Mouse (Mus musculus): ENCODE results near the gene Tsc22d4. TPM values are rescaled to one million over a fixed set of nuclear protein-coding genes. Genes with fewer than 3 reads are reported as not detected.
"Not testable (repeated sequence)": the region's sequence is repeated elsewhere in the genome, so short reads cannot be mapped to it uniquely, and the experiment has no call there.

Gene Tsc22d4
- total RNA-seq, 2 experiments from 2014 or later: 112 to 120 TPM

DNA sequence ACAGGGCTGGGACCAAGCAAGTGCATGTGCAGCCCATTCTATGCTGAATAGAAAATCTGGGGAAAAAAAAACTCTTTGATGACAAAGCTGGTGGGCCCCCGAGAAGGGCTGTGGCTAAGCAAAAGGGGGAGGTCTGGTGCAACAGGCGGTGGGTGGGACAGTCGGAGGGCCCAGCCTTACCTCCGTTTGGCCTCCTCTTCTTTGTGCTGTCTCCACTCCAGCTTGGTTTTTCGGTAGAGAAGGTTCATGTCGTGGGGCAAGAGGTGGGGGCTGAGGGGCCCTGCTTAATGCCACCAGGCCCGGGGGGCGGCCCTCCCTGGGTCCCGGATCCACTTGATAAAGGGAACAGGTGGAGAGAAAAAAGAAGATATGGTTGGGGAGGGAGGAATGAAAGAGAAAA lies 6.1 kb upstream of the Tsc22d4 start:
- no peak for DNase-seq (ENCODE audit: extremely low spot score in 1 of 2, low spot score in 2 of 2)
- intact Hi-C loops (cut with DNase I): loop anchor here (5.0 kb wide), 1 partner anchor 57 kb away; the partner anchor contains the start of gene Agfg2

DNA sequence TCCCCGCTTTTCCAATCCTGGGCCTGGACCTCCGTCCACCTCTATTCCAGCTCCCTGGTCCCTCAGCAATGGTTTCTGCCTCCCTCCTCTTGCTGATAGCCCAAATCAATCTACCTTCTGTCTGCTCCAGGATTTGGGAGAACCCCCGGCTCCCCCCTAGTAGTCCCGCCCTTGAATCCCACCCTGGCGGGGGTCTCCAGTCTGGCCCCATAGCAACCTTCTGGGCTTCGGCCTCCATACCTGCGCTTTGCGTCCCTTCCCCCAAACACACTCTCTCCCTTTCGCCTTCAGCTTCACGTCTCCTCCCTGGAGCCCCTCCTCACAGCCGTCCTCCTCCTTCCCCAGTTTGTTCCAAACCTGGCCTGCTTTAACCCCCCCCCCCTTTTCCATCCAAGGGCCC lies 5.0 kb upstream of the Tsc22d4 start:
- intact Hi-C loops (cut with DNase I): no loop called here
- no peak for DNase-seq (ENCODE audit: extremely low spot score in 1 of 2, low spot score in 2 of 2)

DNA sequence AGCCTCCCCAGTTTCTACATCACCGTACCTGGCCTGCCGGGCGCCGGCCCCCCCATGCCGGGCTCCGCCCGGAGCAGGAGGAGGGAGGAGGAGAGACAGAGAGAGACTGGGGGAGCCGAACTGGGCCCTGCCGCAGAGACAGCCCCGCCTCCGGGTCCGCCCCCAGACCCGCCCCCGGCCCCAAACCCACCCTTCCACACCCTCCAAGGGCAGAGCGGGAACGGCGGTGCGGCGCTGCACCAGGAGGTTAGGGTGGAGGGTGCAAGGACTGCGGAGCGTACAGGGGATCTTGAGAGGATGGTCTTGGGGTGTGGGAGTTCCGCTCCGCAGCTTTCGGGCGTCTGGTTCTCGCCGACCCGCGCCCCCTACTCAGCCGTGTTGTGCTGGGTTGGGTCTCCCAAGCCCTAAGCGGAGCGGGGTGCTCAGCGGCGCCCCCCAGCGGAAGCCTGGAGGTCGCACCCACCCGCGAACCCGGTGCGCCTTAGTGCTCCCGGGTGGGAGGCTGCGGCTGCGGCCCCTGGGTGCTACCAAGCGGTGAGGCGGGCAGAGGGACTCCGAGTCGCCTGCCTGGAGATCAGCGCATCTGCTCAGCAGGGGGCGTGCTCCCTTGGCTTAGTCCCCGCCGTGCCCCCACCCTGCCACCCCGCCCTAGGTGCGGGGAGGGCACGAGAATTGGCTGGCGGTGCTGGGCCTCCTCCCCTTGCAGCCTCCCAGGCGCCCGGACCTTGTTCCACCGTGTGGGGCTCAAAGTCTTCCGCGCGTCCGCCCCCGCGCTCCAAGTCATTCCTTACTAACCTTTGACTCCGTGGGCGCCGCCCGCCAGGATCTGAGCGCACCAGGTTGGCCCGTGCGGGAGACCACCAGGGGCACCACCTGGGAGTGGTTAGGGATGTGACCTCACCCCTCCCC lies 4.3 kb upstream of the Tsc22d4 start, which contains the start of gene Nyap1:
Nyap1 (minus strand) TSS at position 585 of the 909 bp plus-strand sequence.
- intact Hi-C loops (cut with DNase I): no loop called here

DNA sequence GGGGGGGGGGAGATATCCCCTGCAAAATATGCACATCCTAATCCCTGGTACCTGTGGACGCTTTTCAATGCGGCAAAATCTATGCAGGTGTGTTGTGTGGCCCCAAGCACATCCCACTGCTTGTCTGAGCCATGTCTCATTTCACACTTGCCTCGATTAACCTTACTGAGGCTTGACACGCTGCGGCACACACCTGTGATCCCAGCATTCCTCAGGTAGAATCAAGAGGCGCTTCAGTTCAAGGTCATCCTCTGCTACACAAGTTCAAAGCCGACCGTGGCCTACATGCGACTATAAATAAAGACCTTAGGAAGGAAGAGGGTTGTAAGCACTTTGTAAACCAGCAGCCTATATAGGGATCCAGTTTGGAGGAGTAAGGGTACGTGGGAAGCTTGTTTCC lies 3.5 kb upstream of the Tsc22d4 start:
- intact Hi-C loops (cut with DNase I): no loop called here

More for the DNA sequence above, 4.3 kb upstream of the Tsc22d4 start, which contains the start of gene Nyap1:
- peak; percentile 73 to 85 for DNase-seq (ENCODE audit: extremely low spot score in 1 of 2, low spot score in 2 of 2)

DNA sequence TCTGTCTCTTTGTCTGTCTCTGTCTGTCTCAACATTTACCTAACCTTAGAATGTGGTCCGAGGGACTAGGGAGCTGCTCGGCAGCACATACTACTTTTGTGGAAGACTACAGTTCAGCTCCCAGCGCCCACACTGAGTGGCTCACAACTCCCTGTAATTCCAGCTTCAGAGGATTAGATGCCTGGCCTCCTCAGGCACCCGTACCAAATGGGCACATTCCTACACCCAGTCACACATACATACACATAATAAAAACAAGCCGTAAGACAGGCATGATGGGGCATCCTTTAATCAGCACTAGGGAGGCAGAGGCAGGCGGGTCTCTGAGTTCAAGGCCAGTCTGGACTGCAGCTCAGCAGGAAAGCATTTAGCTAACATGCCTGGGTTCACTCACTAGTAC lies 2.7 kb upstream of the Tsc22d4 start:
- intact Hi-C loops (cut with DNase I): no loop called here
- no peak for DNase-seq (ENCODE audit: extremely low spot score in 1 of 2, low spot score in 2 of 2)

More for the DNA sequence above, 3.5 kb upstream of the Tsc22d4 start:
- no peak for DNase-seq (ENCODE audit: extremely low spot score in 1 of 2, low spot score in 2 of 2)

DNA sequence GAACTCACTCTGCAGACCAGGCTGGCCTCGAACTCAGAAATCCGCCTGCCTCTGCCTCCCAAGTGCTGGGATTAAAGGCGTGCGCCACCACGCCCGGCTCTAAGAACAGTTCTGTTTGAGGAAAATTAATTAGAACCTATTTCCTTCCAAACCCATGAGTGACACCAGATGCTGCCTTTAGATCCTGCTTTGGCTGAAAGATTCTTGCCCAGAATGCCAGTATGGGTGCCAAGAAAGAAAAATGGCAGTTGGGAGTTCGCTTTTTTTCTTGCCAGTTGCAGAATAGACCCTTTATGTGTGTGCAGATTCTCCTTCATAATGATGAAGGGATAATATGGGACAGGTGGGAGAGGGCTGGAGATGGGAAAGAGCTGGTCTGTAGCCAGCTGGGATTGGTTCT lies 1.3 kb upstream of the Tsc22d4 start:
- DNase-seq (ENCODE audit: extremely low spot score in 1 of 2, low spot score in 2 of 2): no peak
- intact Hi-C loops (cut with DNase I): no loop called here

DNA sequence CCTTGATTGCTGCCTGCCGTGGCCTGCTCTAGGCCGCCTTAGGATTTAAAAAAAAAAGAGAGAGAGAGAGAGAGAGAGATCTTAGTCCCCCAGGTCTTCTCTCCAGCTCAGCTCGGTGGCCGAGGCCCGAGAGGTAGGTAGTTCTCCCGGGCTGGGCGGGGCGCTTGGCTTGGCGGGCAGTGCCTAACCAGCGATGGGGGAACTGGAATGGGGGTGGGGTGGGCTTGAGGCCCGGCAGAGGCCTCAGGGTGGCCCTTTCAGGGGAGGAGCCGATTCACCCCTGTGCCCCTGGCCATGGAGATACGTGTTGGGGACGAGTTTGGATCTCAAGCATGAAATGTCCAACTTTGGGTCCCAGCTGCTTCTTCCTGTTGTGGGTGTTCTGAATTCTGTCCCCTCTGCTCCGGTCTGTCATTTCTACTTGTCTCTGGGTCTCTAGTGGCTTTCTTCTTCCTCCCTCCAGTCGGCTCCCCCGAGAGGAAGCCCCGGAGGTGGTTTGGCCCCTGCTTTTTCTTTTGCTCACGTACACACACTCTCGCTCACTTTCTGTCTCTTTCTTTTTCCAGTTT lies 836 bp downstream of the Tsc22d4 start:
- intact Hi-C loops (cut with DNase I): no loop called here

DNA sequence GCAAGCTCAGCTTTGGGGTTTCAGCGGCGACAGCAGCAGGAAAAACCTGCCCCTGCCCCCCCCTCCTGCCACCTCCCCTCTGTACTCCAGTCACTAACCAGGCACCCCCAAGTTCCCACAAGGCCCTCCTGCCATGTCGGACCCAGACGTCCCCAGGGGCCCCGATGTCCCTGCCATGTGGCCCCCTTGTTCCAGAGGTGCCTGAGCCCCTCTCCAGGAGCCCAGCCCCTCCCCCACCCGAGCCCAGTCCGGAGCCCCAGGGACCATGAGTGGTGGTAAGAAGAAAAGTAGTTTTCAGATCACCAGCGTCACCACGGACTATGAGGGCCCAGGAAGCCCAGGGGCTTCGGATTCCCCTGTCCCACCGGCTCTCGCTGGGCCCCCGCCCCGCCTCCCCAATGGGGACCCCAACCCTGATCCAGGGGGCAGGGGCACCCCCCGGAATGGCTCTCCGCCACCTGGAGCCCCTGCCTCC lies 1.4 kb downstream of the Tsc22d4 start:
- intact Hi-C loops (cut with DNase I): no loop called here
- peak in 1 of 2 experiments; percentile 57 for DNase-seq (ENCODE audit: extremely low spot score in 1 of 2, low spot score in 2 of 2)

More for the DNA sequence above, 836 bp downstream of the Tsc22d4 start:
- DNase-seq (ENCODE audit: extremely low spot score in 1 of 2, low spot score in 2 of 2): peak in 1 of 2 experiments; percentile 85

DNA sequence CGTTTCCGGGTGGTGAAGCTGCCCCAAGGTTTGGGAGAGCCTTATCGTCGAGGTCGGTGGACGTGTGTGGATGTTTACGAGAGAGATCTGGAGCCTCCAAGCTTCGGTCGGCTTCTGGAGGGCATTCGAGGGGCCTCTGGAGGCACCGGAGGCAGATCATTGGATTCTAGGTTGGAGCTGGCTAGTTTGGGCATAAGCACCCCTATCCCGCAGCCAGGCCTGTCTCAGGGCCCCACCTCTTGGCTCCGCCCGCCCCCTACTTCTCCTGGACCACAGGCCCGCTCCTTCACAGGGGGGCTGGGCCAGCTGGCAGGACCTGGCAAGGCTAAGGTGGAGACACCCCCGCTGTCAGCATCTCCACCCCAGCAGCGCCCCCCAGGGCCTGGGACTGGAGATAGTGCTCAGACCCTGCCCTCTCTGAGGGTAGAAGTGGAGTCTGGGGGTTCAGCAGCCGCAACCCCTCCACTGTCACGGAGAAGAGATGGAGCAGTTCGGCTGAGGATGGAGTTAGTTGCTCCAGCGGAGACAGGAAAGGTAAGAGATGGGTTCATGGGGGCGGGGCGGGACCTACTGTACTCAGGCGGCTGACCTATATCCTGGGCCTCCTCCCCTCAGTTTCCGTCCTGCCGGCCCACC lies 1.9 kb downstream of the Tsc22d4 start:
- peak in 1 of 2 experiments; percentile 77 for DNase-seq (ENCODE audit: extremely low spot score in 1 of 2, low spot score in 2 of 2)
- intact Hi-C loops (cut with DNase I): no loop called here

DNA sequence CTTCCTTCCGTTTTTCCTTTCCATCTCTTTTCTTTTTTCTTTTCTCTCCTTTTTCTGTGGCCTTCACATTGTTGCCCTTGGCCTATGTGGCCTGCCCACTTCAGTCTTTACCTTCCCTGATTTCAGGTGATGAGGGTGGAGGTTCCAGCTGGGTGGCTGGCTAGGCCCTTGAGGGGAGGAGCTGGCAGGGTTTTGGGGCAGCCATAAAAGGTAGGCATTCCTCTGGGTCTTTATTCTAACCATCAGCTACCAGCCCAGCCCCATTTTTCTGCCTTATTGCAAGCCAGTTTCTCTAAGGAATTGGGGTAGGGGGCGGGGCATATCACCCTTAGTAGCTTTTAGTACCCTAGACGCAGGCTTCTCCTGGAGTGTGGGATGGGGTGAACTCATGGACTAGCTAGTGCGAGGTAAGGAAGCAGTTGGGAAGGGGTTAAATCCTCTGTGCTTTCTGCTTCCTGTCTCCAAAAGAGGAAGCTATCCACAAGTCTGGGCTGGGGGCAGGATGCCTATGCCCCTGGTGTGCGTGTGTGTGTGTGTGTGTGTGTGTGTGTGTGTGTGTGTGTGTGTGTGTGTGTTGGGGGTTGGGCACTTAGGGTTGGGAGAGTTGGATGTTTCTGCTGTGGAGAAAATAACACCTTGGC lies 2.7 kb downstream of the Tsc22d4 start:
- intact Hi-C loops (cut with DNase I): no loop called here

DNA sequence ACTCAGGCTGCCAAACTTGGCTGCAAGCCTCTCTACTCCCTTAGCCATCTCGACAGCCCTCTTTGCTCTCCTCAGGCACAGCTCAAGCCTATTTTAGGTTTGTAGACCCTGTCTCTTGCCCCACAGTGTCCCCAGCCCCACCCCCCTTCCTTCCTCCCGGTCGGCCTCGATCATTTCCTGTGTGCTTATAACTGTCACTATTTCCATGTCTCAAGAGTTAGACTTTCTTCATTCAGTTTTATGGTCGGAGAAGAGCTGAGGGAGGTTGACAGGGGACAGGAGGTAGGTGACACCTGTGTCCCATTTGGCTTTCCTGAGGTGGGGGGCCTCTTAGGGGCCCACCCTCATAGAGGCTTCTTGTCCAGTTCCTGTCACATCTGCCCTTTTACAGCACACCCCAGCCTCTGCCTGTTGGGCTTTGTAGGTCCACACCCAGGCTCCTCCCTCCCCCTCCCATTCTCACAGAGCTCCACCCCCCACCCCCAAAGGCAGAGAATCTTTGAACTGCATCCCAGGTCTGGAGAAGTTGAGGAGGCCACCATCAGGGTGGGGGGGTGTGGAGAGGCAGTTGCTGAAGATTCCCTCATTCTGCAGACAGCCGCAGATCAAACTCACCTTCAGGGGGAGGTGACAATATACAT lies 3.8 kb downstream of the Tsc22d4 start:
- intact Hi-C loops (cut with DNase I): no loop called here
- peak in 1 of 2 experiments; percentile 42 for DNase-seq (ENCODE audit: extremely low spot score in 1 of 2, low spot score in 2 of 2)

More for the DNA sequence above, 2.7 kb downstream of the Tsc22d4 start:
- peak in 1 of 2 experiments; percentile 57 for DNase-seq (ENCODE audit: extremely low spot score in 1 of 2, low spot score in 2 of 2)

DNA sequence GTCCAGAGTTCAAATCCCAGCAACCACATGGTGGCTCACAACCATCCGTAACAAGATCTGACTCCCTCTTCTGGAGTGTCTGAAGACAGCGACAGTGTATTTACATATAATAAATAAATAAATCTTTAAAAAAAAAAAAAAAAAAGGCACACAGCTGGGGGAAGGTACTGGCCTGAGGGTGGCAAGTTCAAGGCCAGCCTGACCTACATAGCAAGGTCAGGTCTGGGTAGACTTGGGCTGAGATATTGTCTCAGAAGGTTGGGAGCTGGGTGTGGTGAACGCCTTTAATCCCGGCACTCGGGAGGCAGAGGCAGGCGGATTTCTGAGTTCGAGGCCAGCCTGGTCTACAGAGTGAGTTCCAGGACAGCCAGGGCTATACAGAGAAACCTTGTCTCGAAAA lies 4.7 kb downstream of the Tsc22d4 start:
- intact Hi-C loops (cut with DNase I); DNase-seq (ENCODE audit: extremely low spot score in 1 of 2, low spot score in 2 of 2): not testable (repeated sequence)

DNA sequence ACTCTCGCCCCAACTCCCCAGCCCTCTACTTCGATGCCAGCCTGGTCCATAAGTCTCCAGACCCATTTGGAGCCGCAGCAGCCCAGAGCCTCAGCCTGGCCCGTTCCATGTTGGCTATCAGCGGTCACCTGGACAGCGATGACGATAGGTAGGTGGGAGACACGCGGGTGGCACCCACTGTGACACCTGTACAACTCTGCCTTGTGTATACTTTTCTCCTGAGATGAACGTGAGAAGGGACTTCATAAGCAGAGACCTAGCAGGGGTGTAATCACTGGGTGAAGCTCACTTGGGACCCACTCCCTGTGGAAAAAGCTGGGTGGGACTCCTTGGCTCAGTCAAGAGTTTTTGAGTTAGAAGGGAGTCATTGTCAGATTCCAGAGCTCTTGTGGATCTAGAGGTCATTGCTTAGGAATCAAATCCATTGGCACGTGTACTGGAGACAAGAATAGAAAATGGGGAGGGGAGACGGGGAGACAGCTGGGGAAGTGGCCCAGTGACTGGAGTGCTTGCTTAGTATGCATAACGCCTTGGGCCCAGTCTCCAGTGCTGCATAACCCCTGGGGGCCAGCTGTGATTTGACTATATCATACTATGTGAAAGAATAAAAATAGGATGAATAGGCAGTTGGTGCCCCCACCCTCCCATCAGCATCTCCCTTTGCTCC lies 5.8 kb downstream of the Tsc22d4 start:
- intact Hi-C loops (cut with DNase I): no loop called here
- no peak for DNase-seq (ENCODE audit: extremely low spot score in 1 of 2, low spot score in 2 of 2)

DNA sequence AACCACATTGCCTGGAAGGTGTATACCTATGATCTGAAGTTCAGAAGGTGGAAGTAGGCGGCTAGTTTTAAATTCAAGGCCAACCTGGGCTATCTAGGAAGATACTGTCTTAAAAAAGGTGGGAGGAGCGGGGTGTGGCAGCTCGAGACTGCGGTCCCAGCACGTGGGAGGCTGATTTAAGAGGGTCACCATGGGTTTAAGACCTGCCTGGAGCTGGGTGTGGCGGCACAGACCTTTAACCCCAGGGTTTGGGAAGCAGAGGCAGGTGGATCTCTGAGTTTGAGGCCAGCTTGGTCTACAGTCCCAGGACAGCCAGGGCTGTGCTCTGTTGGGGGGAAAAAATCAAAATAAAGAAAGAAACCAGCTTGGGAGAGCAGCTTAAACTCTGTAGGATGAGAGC lies 6.5 kb downstream of the Tsc22d4 start:
- DNase-seq (ENCODE audit: extremely low spot score in 1 of 2, low spot score in 2 of 2): no peak
- intact Hi-C loops (cut with DNase I): no loop called here

DNA sequence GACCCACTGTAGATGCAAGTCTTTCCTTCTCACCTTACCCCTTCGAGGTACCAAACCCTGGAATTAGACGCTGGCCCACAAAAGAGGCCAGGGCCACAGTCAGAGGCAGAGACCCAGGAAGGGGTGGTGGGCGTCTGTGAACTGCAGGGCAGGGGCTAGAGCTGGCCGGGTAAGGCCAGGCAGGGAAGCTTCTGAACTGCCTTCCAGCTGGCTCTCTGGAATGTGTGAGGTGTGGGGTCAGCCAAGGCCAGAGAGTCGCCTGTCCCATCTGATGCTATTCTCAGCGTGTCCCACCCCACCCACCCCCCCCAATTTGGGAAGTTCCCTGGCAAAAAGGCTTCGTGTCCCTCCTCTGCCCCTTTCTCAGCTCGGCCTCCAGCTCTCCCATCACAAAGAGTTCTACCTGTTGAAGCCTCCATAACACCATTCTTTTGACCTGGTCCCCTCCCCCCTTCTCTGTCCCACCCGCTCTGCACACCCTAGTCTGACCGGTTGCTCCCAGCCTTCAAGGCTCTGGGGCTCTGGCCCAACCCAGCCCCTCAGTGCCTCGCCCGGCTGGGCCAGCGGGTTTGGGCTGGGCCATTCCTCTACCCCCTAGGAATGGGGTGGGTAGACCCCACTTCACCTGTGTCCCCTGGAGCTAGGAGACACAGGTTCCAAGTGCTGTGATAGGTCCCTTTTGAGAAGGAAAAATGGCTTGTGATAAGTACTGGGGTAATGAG lies 7.7 kb downstream of the Tsc22d4 start:
- intact Hi-C loops (cut with DNase I): no loop called here
- no peak for DNase-seq (ENCODE audit: extremely low spot score in 1 of 2, low spot score in 2 of 2)

DNA sequence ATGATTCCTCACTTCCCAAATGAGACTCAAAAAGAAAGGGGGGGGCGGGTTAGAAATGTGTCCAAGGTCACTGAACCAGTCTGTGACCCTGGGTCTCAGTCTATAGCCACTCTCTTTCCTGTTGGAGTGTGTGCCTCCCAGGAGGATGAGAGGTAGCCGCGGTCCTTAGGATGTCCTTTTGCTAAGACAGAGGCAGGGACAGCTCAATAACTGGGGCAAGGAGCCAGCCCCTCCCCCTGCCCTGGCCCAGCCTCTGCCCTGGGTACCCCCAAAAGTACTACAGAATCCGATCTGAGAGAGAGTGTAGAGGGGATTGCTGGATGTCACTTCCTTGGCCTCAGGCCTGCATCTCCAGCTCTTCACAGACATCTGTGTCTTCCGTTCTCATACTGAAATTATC lies 9.9 kb downstream of the Tsc22d4 start:
- DNase-seq (ENCODE audit: extremely low spot score in 1 of 2, low spot score in 2 of 2): no peak
- intact Hi-C loops (cut with DNase I): no loop called here

DNA sequence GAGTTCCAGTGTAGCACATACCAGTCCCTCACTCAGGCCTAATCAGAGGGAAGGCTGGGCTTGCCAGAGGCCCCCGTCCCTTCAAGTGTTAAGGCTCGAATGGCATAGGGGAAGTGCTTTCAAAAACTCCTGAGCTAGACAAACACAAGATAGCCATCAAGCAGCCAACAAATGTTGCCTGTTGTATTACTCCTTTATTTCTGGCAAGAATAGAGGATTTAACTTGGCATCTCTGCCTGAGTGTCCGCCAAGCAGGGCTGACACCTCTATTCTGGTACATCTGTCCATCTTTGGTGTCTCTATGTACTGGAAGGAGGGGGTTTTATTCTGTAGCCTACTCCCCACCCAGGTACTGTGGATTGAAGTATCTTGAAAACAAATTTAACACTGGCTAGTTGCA lies 10.6 kb downstream of the Tsc22d4 start:
- no peak for DNase-seq (ENCODE audit: extremely low spot score in 1 of 2, low spot score in 2 of 2)
- intact Hi-C loops (cut with DNase I): loop anchor here (2.0 kb wide), 1 partner anchor 99 kb away; no protein-coding TSS in a partner anchor
